Mouse (Mus musculus) liver, postnatal 0 days (tissue): ENCODE measurements at regions not wholly inside any gene's neighbourhood (a gene's known extent, or its start where the extent isn't known, plus 50 kb on each side); places are given as distances from the start of the nearest gene placed in this dataset.

Experiments used
- CTCF ChIP-seq: sonication (generic); IDR thresholded peaks from 2 replicates; pipeline ENCODE4 v1.5.1; 2016; ENCODE audit warnings: antibody characterized with exemption, low read depth
- EP300 ChIP-seq: IDR thresholded peaks from 2 replicates; pipeline ENCODE4 v1.6.1; 2016; ENCODE audit warnings: antibody characterized with exemption, low read depth, mild to moderate bottlenecking

GRCm38 (mm10) chr6:51381465-51381864 is 51.0 kb upstream of the Nfe2l3 start:
- no peak for TF ChIP-seq CTCF
- no peak for TF ChIP-seq EP300
